Mouse (Mus musculus) stomach, embryonic 16.5 days (tissue): ENCODE measurements at regions not wholly inside any gene's neighbourhood (a gene's known extent, or its start where the extent isn't known, plus 50 kb on each side); places are given as distances from the start of the nearest gene placed in this dataset.
"Not testable (repeated sequence)": the region's sequence is repeated elsewhere in the genome, so short reads cannot be mapped to it uniquely, and the experiment has no call there.

ENCODE experiments used
- ATAC-seq: fragments of 200-750 bp; cut with Nextera tagmentation; 2 replicates; pipeline ENCODE4 v1.8.0; 2017; ENCODE audit warnings: moderate number of reproducible peaks, moderate TSS enrichment; ENCODE audit not compliant: insufficient read depth, low FRiP score
- H3K27ac ChIP-seq: fragments of 300-500 bp; sonication (generic); 2 replicates; pipeline ENCODE4 v1.5.1; 2014; ENCODE audit warnings: low read length
- H3K27me3 ChIP-seq: fragments of 300-500 bp; sonication (generic); 2 replicates; pipeline ENCODE4 v1.6.1; 2014; ENCODE audit warnings: low read length, control low read depth, mixed read lengths; ENCODE audit not compliant: control insufficient read depth, insufficient read depth
- H3K36me3 ChIP-seq: fragments of 300-500 bp; sonication (generic); 2 replicates; pipeline ENCODE4 v1.6.1; 2014; ENCODE audit warnings: low read length; ENCODE audit not compliant: control insufficient read depth, insufficient read depth
- H3K4me1 ChIP-seq: fragments of 300-500 bp; sonication (generic); 2 replicates; pipeline ENCODE4 v1.6.1; 2014; ENCODE audit warnings: low read length, control low read depth, mixed read lengths; ENCODE audit not compliant: control insufficient read depth, insufficient read depth
- H3K4me2 ChIP-seq: fragments of 300-500 bp; sonication (generic); 2 replicates; pipeline ENCODE4 v1.6.1; 2014; ENCODE audit warnings: low read depth, low read length, mixed read lengths
- H3K4me3 ChIP-seq: fragments of 300-500 bp; sonication (generic); replicated peaks from 2 replicates; pipeline ENCODE4 v1.5.1; 2014; ENCODE audit warnings: mild to moderate bottlenecking, low read length
- H3K9ac ChIP-seq: fragments of 300-500 bp; sonication (generic); 2 replicates; pipeline ENCODE4 v1.6.1; 2014; ENCODE audit warnings: low read length
- H3K9me3 ChIP-seq: fragments of 300-500 bp; sonication (generic); replicated peaks from 2 replicates; pipeline ENCODE4 v1.6.1; 2016; ENCODE audit warnings: low read length, control low read depth; ENCODE audit not compliant: control insufficient read depth
- WGBS: fragments of 180-500 bp; shearing (Covaris S2); extraction: QIAGEN DNeasy Blood & Tissue Kit; methylation state at CpG from one replicate; pipeline ENCODE4 v1.1.7; 2014; 5-methylcytosine and 5-hydroxymethylcytosine counted together

GRCm38 (mm10) chr15:93005186-93005585, 269.8 kb downstream of the Gxylt1 start:
- 80% methylated on average over 5 of the region's 5 CpGs for WGBS
- not testable (repeated sequence) for H3K4me3 ChIP-seq, H3K27me3 ChIP-seq, ATAC-seq, H3K9ac ChIP-seq, H3K36me3 ChIP-seq, H3K9me3 ChIP-seq, H3K4me2 ChIP-seq
- H3K4me1 ChIP-seq, result peaks cover 17% of the 10 kb centered on the region
- peak overlapping the region; percentile 75; the same call in 1 of the 2 replicates for H3K27ac ChIP-seq

- H3K9me3 ChIP-seq, result no peaks in the 10 kb centered on the region
- H3K9ac ChIP-seq, result no peak overlapping the region
- no peak overlapping the region for H3K4me3 ChIP-seq
- WGBS, result 80% methylated on average over 7 of the region's 7 CpGs
- no peak overlapping the region for H3K4me2 ChIP-seq
- peaks cover 21% of the 10 kb centered on the region for H3K4me1 ChIP-seq
- no peaks in the 10 kb centered on the region for H3K36me3 ChIP-seq
- no peak for ATAC-seq
- H3K27ac ChIP-seq, result no peak overlapping the region
- H3K27me3 ChIP-seq, result no peaks in the 10 kb centered on the region
These were observed 270.4 kb downstream of the Gxylt1 start for GRCm38 (mm10) chr15:93004551-93004950.

- H3K27me3 ChIP-seq, result no peaks in the 10 kb centered on the region
- no peaks in the 10 kb centered on the region for H3K9me3 ChIP-seq
- ATAC-seq, result no peak
- H3K36me3 ChIP-seq, result no peaks in the 10 kb centered on the region
- no peak overlapping the region for H3K4me2 ChIP-seq
- H3K9ac ChIP-seq, result no peak overlapping the region
- H3K4me3 ChIP-seq, result no peak overlapping the region
- no peak overlapping the region for H3K27ac ChIP-seq
- WGBS, result 90% methylated on average over 3 of the region's 3 CpGs
- H3K4me1 ChIP-seq, result peaks cover 21% of the 10 kb centered on the region
These were observed 271.7 kb downstream of the Gxylt1 start for GRCm38 (mm10) chr15:93003233-93003632.

GRCm38 (mm10) chr15:93002002-93002904, 272.7 kb downstream of the Gxylt1 start:
- ATAC-seq, result no peak
- Histone ChIP-seq H3K36me3 (no peaks in the 10 kb centered on the region), H3K4me3 (peak overlapping the region; percentile 31), H3K27me3 (no peaks in the 10 kb centered on the region), H3K4me2 (peak overlapping the region; percentile 54), H3K4me1 (peaks cover 21% of the 10 kb centered on the region), H3K9me3 (no peaks in the 10 kb centered on the region), H3K9ac (peak overlapping the region; percentile 61), H3K27ac (peak overlapping the region; percentile 68)
- 25% methylated on average over 25 of the region's 25 CpGs for WGBS

GRCm38 (mm10) chr15:93001346-93002001, 273.5 kb downstream of the Gxylt1 start:
- H3K9ac ChIP-seq, result peak overlapping the region; percentile 61
- H3K4me1 ChIP-seq, result peaks cover 21% of the 10 kb centered on the region
- 6% methylated on average over 11 of the region's 11 CpGs for WGBS
- no peaks in the 10 kb centered on the region for H3K27me3 ChIP-seq
- no peak for ATAC-seq
- no peaks in the 10 kb centered on the region for H3K36me3 ChIP-seq
- peak overlapping the region; percentile 68 for H3K27ac ChIP-seq
- no peaks in the 10 kb centered on the region for H3K9me3 ChIP-seq
- peak overlapping the region; percentile 54 for H3K4me2 ChIP-seq
- H3K4me3 ChIP-seq, result peak overlapping the region; percentile 31

- Histone ChIP-seq H3K36me3 (no peaks in the 10 kb centered on the region), H3K4me2 (peak overlapping the region; percentile 5; the same call in 1 of the 2 replicates), H3K27ac (no peak overlapping the region), H3K4me3 (no peak overlapping the region), H3K4me1 (peaks cover 18% of the 10 kb centered on the region), H3K9ac (no peak overlapping the region), H3K9me3 (no peaks in the 10 kb centered on the region), H3K27me3 (no peaks in the 10 kb centered on the region)
- ATAC-seq, result no peak
- WGBS, result 27% methylated on average over 12 of the region's 12 CpGs
These were observed 274.9 kb downstream of the Gxylt1 start for GRCm38 (mm10) chr15:93000121-93000520.

- H3K27me3 ChIP-seq, result no peaks in the 10 kb centered on the region
- ATAC-seq, result no peak
- no peaks in the 10 kb centered on the region for H3K36me3 ChIP-seq
- H3K27ac ChIP-seq, result no peak overlapping the region
- WGBS, result 71% methylated on average over 5 of the region's 5 CpGs
- H3K4me2 ChIP-seq, result no peak overlapping the region
- H3K4me3 ChIP-seq, result no peak overlapping the region
- no peaks in the 10 kb centered on the region for H3K9me3 ChIP-seq
- peaks cover 18% of the 10 kb centered on the region for H3K4me1 ChIP-seq
- no peak overlapping the region for H3K9ac ChIP-seq
These were observed 277.0 kb downstream of the Gxylt1 start for GRCm38 (mm10) chr15:92997933-92998332.

- H3K4me2 ChIP-seq, result peak overlapping the region; percentile 3; the same call in 1 of the 2 replicates
- H3K4me3 ChIP-seq, result no peak overlapping the region
- 39% methylated on average over 11 of the region's 11 CpGs for WGBS
These were observed 280.7 kb downstream of the Gxylt1 start for GRCm38 (mm10) chr15:92994191-92994671.

More at GRCm38 (mm10) chr15:92994191-92994671, 280.7 kb downstream of the Gxylt1 start:
- Histone ChIP-seq H3K9me3 (no peaks in the 10 kb centered on the region), H3K4me1 (no peaks in the 10 kb centered on the region), H3K36me3 (no peaks in the 10 kb centered on the region), H3K27ac (peak overlapping the region; percentile 10; the same call in 1 of the 2 replicates), H3K9ac (no peak overlapping the region), H3K27me3 (no peaks in the 10 kb centered on the region)
- peak; percentile 66; the same call in 1 of the 2 replicates for ATAC-seq
